Mouse (Mus musculus): ENCODE measurements at regions not wholly inside any gene's neighbourhood (a gene's known extent, or its start where the extent isn't known, plus 50 kb on each side); places are given as distances from the start of the nearest gene placed in this dataset.

- no peaks in the 10 kb centered on the region for H3K27me3 ChIP-seq
- peak; percentile 98 for ATAC-seq (ENCODE audit: insufficient read depth)
- H3K27ac ChIP-seq (replicated peaks) = peak overlapping the region; percentile 94
- WGBS (ENCODE audit: insufficient replicate concordance) = 5% methylated on average over 12 of the region's 12 CpGs
- peak overlapping the region; percentile 39 for H3K4me3 ChIP-seq (replicated peaks)
- H3K9me3 ChIP-seq (replicated peaks) = no peaks in the 10 kb centered on the region
- peak overlapping the region; percentile 71 for H3K4me2 ChIP-seq
- no peaks in the 10 kb centered on the region for H3K36me3 ChIP-seq (replicated peaks)
- peak overlapping the region; percentile 45 for H3K9ac ChIP-seq
- peaks cover 78% of the 10 kb centered on the region for H3K4me1 ChIP-seq (replicated peaks)
These were observed 93.3 kb upstream of the Marcks start for GRCm38 (mm10) chr10:37231936-37232556.

- no peak for ATAC-seq (ENCODE audit: insufficient read depth)
- peak overlapping the region; percentile 71 for H3K4me2 ChIP-seq
These were observed 92.4 kb upstream of the Marcks start for GRCm38 (mm10) chr10:37231159-37231558.

GRCm38 (mm10) chr10:37227889-37228288 is 89.2 kb upstream of the Marcks start:
- no peak overlapping the region for H3K4me3 ChIP-seq (replicated peaks)
- H3K27ac ChIP-seq (replicated peaks) = peak overlapping the region; percentile 14
- no peaks in the 10 kb centered on the region for H3K36me3 ChIP-seq (replicated peaks)
- H3K4me1 ChIP-seq (replicated peaks) = peaks cover 49% of the 10 kb centered on the region
- H3K9me3 ChIP-seq (replicated peaks) = no peaks in the 10 kb centered on the region
- no peak overlapping the region for H3K9ac ChIP-seq
- H3K27me3 ChIP-seq = no peaks in the 10 kb centered on the region
- H3K4me2 ChIP-seq = no peak overlapping the region
- 70% methylated on average over 3 of the region's 3 CpGs for WGBS (ENCODE audit: insufficient replicate concordance)
- no peak for ATAC-seq (ENCODE audit: insufficient read depth)

More at GRCm38 (mm10) chr10:37231159-37231558, 92.4 kb upstream of the Marcks start:
- Histone ChIP-seq H3K36me3 (replicated peaks) (no peaks in the 10 kb centered on the region), H3K4me3 (replicated peaks) (no peak overlapping the region), H3K9me3 (replicated peaks) (no peaks in the 10 kb centered on the region), H3K9ac (no peak overlapping the region), H3K4me1 (replicated peaks) (peaks cover 74% of the 10 kb centered on the region), H3K27me3 (no peaks in the 10 kb centered on the region), H3K27ac (replicated peaks) (peak overlapping the region; percentile 94)
- 68% methylated on average over 6 of the region's 6 CpGs for WGBS (ENCODE audit: insufficient replicate concordance)

GRCm38 (mm10) chr10:37221730-37222129 is 83.0 kb upstream of the Marcks start:
- Histone ChIP-seq H3K9me3 (replicated peaks) (no peaks in the 10 kb centered on the region), H3K27me3 (no peaks in the 10 kb centered on the region), H3K9ac (no peak overlapping the region), H3K4me1 (replicated peaks) (peaks cover 48% of the 10 kb centered on the region), H3K36me3 (replicated peaks) (no peaks in the 10 kb centered on the region), H3K4me2 (no peak overlapping the region), H3K27ac (replicated peaks) (no peak overlapping the region), H3K4me3 (replicated peaks) (no peak overlapping the region)
- ATAC-seq (ENCODE audit: insufficient read depth) = no peak
- WGBS (ENCODE audit: insufficient replicate concordance) = 53% methylated on average over 6 of the region's 6 CpGs

GRCm38 (mm10) chr10:37220434-37220833 is 81.7 kb upstream of the Marcks start:
- Histone ChIP-seq H3K4me2 (peak overlapping the region; percentile 45), H3K27ac (replicated peaks) (peak overlapping the region; percentile 65), H3K9ac (no peak overlapping the region)

GRCm38 (mm10) chr10:37219936-37220335 is 81.2 kb upstream of the Marcks start:
- H3K4me2 ChIP-seq = peak overlapping the region; percentile 45; the same call in 1 of the 2 replicates
- 44% methylated on average over 4 of the region's 4 CpGs for WGBS (ENCODE audit: insufficient replicate concordance)
- peak; percentile 16; the same call in 1 of the 2 replicates for ATAC-seq (ENCODE audit: insufficient read depth)

More at GRCm38 (mm10) chr10:37220434-37220833, 81.7 kb upstream of the Marcks start:
- no peaks in the 10 kb centered on the region for H3K27me3 ChIP-seq
- H3K4me1 ChIP-seq (replicated peaks) = peaks cover 48% of the 10 kb centered on the region
- ATAC-seq (ENCODE audit: insufficient read depth) = peak; percentile 85
- no peak overlapping the region for H3K4me3 ChIP-seq (replicated peaks)
- WGBS (ENCODE audit: insufficient replicate concordance) = 11% methylated on average over 3 of the region's 3 CpGs
- H3K9me3 ChIP-seq (replicated peaks) = no peaks in the 10 kb centered on the region
- H3K36me3 ChIP-seq (replicated peaks) = no peaks in the 10 kb centered on the region

GRCm38 (mm10) chr10:37219381-37219780 is 80.7 kb upstream of the Marcks start:
- Histone ChIP-seq H3K4me3 (replicated peaks) (no peak overlapping the region), H3K27ac (replicated peaks) (no peak overlapping the region), H3K9me3 (replicated peaks) (no peaks in the 10 kb centered on the region), H3K27me3 (no peaks in the 10 kb centered on the region), H3K9ac (no peak overlapping the region), H3K4me2 (no peak overlapping the region), H3K4me1 (replicated peaks) (peaks cover 46% of the 10 kb centered on the region), H3K36me3 (replicated peaks) (no peaks in the 10 kb centered on the region)
- 44% methylated on average over 1 of the region's 1 CpGs for WGBS (ENCODE audit: insufficient replicate concordance)
- ATAC-seq (ENCODE audit: insufficient read depth) = peak; percentile 45

More at GRCm38 (mm10) chr10:37219936-37220335, 81.2 kb upstream of the Marcks start:
- peak overlapping the region; percentile 65; the same call in 1 of the 2 replicates for H3K27ac ChIP-seq (replicated peaks)
- no peaks in the 10 kb centered on the region for H3K36me3 ChIP-seq (replicated peaks)
- H3K4me3 ChIP-seq (replicated peaks) = no peak overlapping the region
- no peak overlapping the region for H3K9ac ChIP-seq
- no peaks in the 10 kb centered on the region for H3K27me3 ChIP-seq
- no peaks in the 10 kb centered on the region for H3K9me3 ChIP-seq (replicated peaks)
- H3K4me1 ChIP-seq (replicated peaks) = peaks cover 48% of the 10 kb centered on the region

GRCm38 (mm10) chr10:37214656-37215055 is 75.9 kb upstream of the Marcks start:
- Histone ChIP-seq H3K36me3 (replicated peaks) (no peaks in the 10 kb centered on the region), H3K27me3 (no peaks in the 10 kb centered on the region), H3K9ac (no peak overlapping the region), H3K4me1 (replicated peaks) (peaks cover 17% of the 10 kb centered on the region), H3K4me3 (replicated peaks) (no peak overlapping the region), H3K9me3 (replicated peaks) (no peaks in the 10 kb centered on the region), H3K27ac (replicated peaks) (no peak overlapping the region), H3K4me2 (no peak overlapping the region)
- WGBS (ENCODE audit: insufficient replicate concordance) = 54% methylated on average over 5 of the region's 5 CpGs
- ATAC-seq (ENCODE audit: insufficient read depth) = 0 out of 2 replicates have a peak, but pooled peaks have one; percentile 25

GRCm38 (mm10) chr10:37212350-37213035 is 73.8 kb upstream of the Marcks start:
- Histone ChIP-seq H3K4me2 (no peak overlapping the region), H3K9me3 (replicated peaks) (no peaks in the 10 kb centered on the region), H3K9ac (no peak overlapping the region), H3K4me3 (replicated peaks) (no peak overlapping the region), H3K27me3 (no peaks in the 10 kb centered on the region), H3K4me1 (replicated peaks) (0 out of 2 replicates have a peak, but pooled peaks cover 2% of the 10 kb centered on the region), H3K36me3 (replicated peaks) (no peaks in the 10 kb centered on the region), H3K27ac (replicated peaks) (no peak overlapping the region)
- ATAC-seq (ENCODE audit: insufficient read depth) = no peak
- WGBS (ENCODE audit: insufficient replicate concordance) = 38% methylated on average over 1 of the region's 1 CpGs

- Histone ChIP-seq H3K27me3 (no peaks in the 10 kb centered on the region), H3K36me3 (replicated peaks) (no peaks in the 10 kb centered on the region), H3K4me1 (replicated peaks) (0 out of 2 replicates have a peak, but pooled peaks cover 2% of the 10 kb centered on the region), H3K4me3 (replicated peaks) (no peak overlapping the region), H3K9me3 (replicated peaks) (no peaks in the 10 kb centered on the region), H3K4me2 (no peak overlapping the region), H3K27ac (replicated peaks) (no peak overlapping the region), H3K9ac (no peak overlapping the region)
- 56% methylated on average over 3 of the region's 3 CpGs for WGBS (ENCODE audit: insufficient replicate concordance)
- ATAC-seq (ENCODE audit: insufficient read depth) = no peak
These were observed 72.6 kb upstream of the Marcks start for GRCm38 (mm10) chr10:37211305-37211704.

GRCm38 (mm10) chr10:37210223-37210622 is 71.5 kb upstream of the Marcks start:
- no peaks in the 10 kb centered on the region for H3K27me3 ChIP-seq
- WGBS (ENCODE audit: insufficient replicate concordance) = 75% methylated on average over 1 of the region's 1 CpGs
- H3K9me3 ChIP-seq (replicated peaks) = no peaks in the 10 kb centered on the region
- H3K36me3 ChIP-seq (replicated peaks) = no peaks in the 10 kb centered on the region
- 0 out of 2 replicates have a peak, but pooled peaks cover 2% of the 10 kb centered on the region for H3K4me1 ChIP-seq (replicated peaks)
- no peak overlapping the region for H3K4me2 ChIP-seq
- H3K4me3 ChIP-seq (replicated peaks) = no peak overlapping the region
- no peak for ATAC-seq (ENCODE audit: insufficient read depth)
- no peak overlapping the region for H3K9ac ChIP-seq
- H3K27ac ChIP-seq (replicated peaks) = no peak overlapping the region
